Mouse (Mus musculus) embryonic fibroblast, embryonic 13.5 days (primary cell): ENCODE measurements around the gene Gm20388.

Source experiments
- CTCF ChIP-seq: IDR thresholded peaks from 2 replicates; pipeline ENCODE4 v1.5.1; 2011; ENCODE audit warnings: mild to moderate bottlenecking, control low read depth, low read length, moderate library complexity, borderline replicate concordance; ENCODE audit not compliant: insufficient read depth
- POLR2A ChIP-seq: IDR thresholded peaks from 2 replicates; pipeline ENCODE4 v1.6.1; 2011; ENCODE audit warnings: low read depth, mild to moderate bottlenecking, control low read depth, low read length, moderate library complexity

GRCm38 (mm10) chr8:122191054-122191376 lies 2280.4 kb downstream of the Gm20388 start:
- TF ChIP-seq POLR2A (no peak), CTCF (no peak)
